Mouse (Mus musculus) gastrocnemius, postnatal 14 days (tissue): Measurements from ENCODE around the gene Alox12b. TPM values are rescaled to one million over a fixed set of nuclear protein-coding genes. Genes with fewer than 3 reads are reported as not detected.

ENCODE experiments used
- DNase-seq: peaks from one replicate; pipeline ENCODE4 v3.0.0; 2021; ENCODE audit warnings: mixed read lengths
- intact Hi-C: fragments of 180-260 bp; cut with DNase I; formaldehyde crosslinking; loops from one replicate; pipeline ENCODE4 v1.15.1; 2025; ENCODE audit warnings: low total_unique reads
- total RNA-seq, 2 experiments: library from RNA; stranded (reverse); gene quantifications; 2 replicates each; pipeline ENCODE4 v1.2.3; 2021

Gene Alox12b
- total RNA-seq, 2 experiments from 2014 or later = not detected

GRCm38 (mm10) chr11:69122336-69122951 is 34.3 kb upstream of the Alox12b start, which contains the start of gene 9130213A22Rik:
9130213A22Rik (minus strand) TSS chr11:69122589.
- peak; percentile 93 for DNase-seq
- intact Hi-C loops = loop anchor here (5.0 kb wide), 1 partner anchor 55 kb away; no protein-coding TSS in a partner anchor

- intact Hi-C loops = loop anchor here (5.0 kb wide), 1 partner anchor 56 kb away; no protein-coding TSS in a partner anchor
- DNase-seq = peak; percentile 83
These were observed 33.6 kb upstream of the Alox12b start for GRCm38 (mm10) chr11:69123056-69123692.

GRCm38 (mm10) chr11:69123693-69124497 is 32.9 kb upstream of the Alox12b start:
- peak; percentile 84 for DNase-seq

GRCm38 (mm10) chr11:69124498-69124847 is 32.3 kb upstream of the Alox12b start:
- no peak for DNase-seq
- intact Hi-C loops = loop anchor here (5.0 kb wide), 1 partner anchor 57 kb away; no protein-coding TSS in a partner anchor

More at GRCm38 (mm10) chr11:69123693-69124497, 32.9 kb upstream of the Alox12b start:
- intact Hi-C loops = loop anchor here (5.0 kb wide), 1 partner anchor 57 kb away; no protein-coding TSS in a partner anchor

- DNase-seq = no peak
- intact Hi-C loops = no loop called here
These were observed 31.5 kb upstream of the Alox12b start for GRCm38 (mm10) chr11:69125041-69125851.

GRCm38 (mm10) chr11:69125852-69125918 is 31.1 kb upstream of the Alox12b start, which contains the start of gene Aloxe3:
Aloxe3 (plus strand) TSS chr11:69125896.
- no peak for DNase-seq
- intact Hi-C loops = no loop called here

GRCm38 (mm10) chr11:69125919-69126705 is 30.7 kb upstream of the Alox12b start:
- intact Hi-C loops = no loop called here

GRCm38 (mm10) chr11:69126706-69127095 is 30.1 kb upstream of the Alox12b start:
- intact Hi-C loops = no loop called here
- no peak for DNase-seq

More at GRCm38 (mm10) chr11:69125919-69126705, 30.7 kb upstream of the Alox12b start:
- no peak for DNase-seq

- no peak for DNase-seq
- intact Hi-C loops = no loop called here
These were observed 28.2 kb upstream of the Alox12b start for GRCm38 (mm10) chr11:69128426-69129122.

- intact Hi-C loops = no loop called here
These were observed 23.2 kb upstream of the Alox12b start for GRCm38 (mm10) chr11:69133566-69133922.

GRCm38 (mm10) chr11:69133923-69134621 is 22.7 kb upstream of the Alox12b start:
- DNase-seq = no peak
- intact Hi-C loops = no loop called here

More at GRCm38 (mm10) chr11:69133566-69133922, 23.2 kb upstream of the Alox12b start:
- no peak for DNase-seq

GRCm38 (mm10) chr11:69134622-69134968 is 22.2 kb upstream of the Alox12b start:
- no peak for DNase-seq
- intact Hi-C loops = no loop called here

- intact Hi-C loops = no loop called here
- no peak for DNase-seq
These were observed 21.4 kb upstream of the Alox12b start for GRCm38 (mm10) chr11:69135361-69135760.

- intact Hi-C loops = no loop called here
- no peak for DNase-seq
These were observed 9.2 kb upstream of the Alox12b start for GRCm38 (mm10) chr11:69147546-69147945.

GRCm38 (mm10) chr11:69148451-69148960 is 8.3 kb upstream of the Alox12b start:
- intact Hi-C loops = no loop called here

GRCm38 (mm10) chr11:69149728-69150127 is 7.1 kb upstream of the Alox12b start:
- peak; percentile 59 for DNase-seq
- intact Hi-C loops = no loop called here

More at GRCm38 (mm10) chr11:69148451-69148960, 8.3 kb upstream of the Alox12b start:
- DNase-seq = no peak

GRCm38 (mm10) chr11:69150444-69150843 is 6.3 kb upstream of the Alox12b start:
- intact Hi-C loops = no loop called here
- peak; percentile 72 for DNase-seq

- no peak for DNase-seq
- intact Hi-C loops = no loop called here
These were observed 5.8 kb upstream of the Alox12b start for GRCm38 (mm10) chr11:69151004-69151403.
